Mouse (Mus musculus) spleen, adult 18-20 months (tissue): ENCODE measurements around the gene Traf3ip1.
A peak's percentile ranks its signal among the peaks of the same experiment; 100 is the strongest.
"Not testable (repeated sequence)": the region's sequence is repeated elsewhere in the genome, so short reads cannot be mapped to it uniquely, and the experiment has no call there.

ENCODE experiments used
- DNase-seq, 2 experiments: peaks; one replicate each; pipeline ENCODE4 v3.0.0; 2022; ENCODE audit warnings: mixed read lengths in 2 of 2

Traf3ip1 gene

GRCm38 (mm10) chr1:91466186-91466585 is 28.3 kb upstream of the Traf3ip1 start:
- no peak for DNase-seq

GRCm38 (mm10) chr1:91469888-91470419 is 24.5 kb upstream of the Traf3ip1 start:
- DNase-seq = no peak

DNA sequence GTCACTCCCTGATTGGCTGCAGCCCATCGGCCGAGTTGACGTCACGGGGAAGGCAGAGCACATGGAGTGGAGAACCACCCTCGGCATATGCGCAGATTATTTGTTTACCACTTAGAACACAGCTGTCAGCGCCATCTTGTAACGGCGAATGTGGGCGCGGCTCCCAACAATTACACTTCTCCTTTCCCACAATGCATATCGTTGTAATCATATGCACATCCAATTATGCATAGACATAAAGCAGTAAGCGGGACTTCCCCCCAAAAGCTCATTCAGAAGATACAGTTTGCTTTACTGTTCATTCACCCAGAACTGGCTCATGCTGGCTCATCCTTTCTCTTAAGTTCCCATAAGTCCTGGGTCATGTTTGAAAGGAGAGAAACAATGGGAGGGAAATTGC is 16.3 kb upstream of the Traf3ip1 start:
- not testable (repeated sequence) for DNase-seq

DNA sequence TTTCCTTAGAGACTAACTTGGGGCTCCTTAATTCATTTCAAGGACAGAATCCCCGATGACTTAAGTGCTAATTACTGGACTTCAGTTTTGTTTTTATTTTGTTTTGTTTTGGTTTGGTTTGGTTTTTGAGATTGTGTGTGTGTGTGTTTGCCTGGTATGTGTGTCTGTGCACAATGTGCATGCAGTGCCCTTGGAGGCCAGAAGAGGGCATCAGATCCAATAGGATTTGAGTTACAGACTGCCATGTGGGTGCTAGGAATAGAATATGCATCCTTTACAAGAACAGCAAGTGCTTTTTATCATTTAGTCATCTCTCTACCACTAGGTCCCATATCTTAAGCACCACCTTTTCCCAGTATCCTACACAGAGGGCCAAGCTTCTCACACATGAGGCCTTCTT is 15.5 kb upstream of the Traf3ip1 start:
- DNase-seq = no peak

- DNase-seq = no peak
Measured at GRCm38 (mm10) chr1:91482616-91483211, 11.7 kb upstream of the Traf3ip1 start.

- DNase-seq = peak; percentile 48 to 77
Measured at GRCm38 (mm10) chr1:91483304-91484010, 11.0 kb upstream of the Traf3ip1 start.

DNA sequence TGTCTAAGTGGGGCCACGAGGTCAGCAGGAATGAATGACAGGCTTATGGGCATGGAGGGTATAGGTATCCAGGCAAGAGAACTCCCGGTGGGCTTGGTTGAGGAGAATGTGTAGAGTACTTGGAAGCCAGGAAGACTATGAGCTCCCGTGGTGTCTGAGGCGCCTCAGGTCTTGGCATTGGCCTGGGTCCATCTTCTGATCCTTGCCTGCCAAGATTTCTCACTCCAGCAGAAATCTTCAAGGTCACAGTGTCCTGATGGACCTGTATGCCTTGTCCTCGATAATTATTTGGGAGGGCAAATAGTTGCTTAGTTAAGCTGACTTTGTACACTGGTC is 10.5 kb upstream of the Traf3ip1 start:
- no peak for DNase-seq

DNA sequence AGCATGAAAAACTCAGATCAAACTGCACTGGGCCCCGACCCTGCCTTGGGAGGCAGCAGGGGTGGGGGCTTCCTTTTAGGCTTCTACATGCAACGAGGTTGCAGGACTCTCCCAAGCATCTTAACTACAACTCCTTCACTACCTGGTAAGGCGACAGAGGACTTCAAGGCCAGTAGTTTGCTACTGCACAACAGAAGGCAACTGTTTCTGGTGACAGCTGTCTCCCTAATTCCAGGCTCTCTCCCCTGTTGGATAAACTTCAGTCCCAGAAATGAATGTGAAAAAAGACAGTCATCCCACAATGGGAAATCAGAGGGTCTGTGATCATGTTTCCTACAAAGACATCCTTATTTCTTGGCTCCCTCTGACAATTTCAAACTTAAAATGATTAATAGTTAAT is 9.0 kb upstream of the Traf3ip1 start:
- no peak for DNase-seq

DNA sequence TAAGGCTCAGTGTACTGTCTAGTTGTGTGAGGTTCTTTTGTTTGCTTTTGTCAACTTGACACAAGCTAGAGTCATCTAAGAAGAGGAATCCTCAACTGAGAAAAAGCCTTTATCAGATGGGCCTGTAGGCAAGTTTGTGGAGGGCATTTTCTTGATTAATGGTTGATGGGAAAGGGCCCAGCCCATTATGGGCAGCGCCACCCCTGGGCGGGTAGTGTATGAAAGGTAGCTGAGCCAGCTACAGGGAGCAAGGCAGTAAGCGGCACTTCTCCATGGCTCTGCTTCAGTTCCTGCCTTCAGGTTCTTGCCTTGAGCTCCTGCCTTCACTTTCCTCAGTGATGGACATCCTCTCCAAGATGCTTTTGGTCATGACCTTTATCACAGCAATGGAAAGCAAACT is 8.3 kb upstream of the Traf3ip1 start:
- no peak for DNase-seq

DNA sequence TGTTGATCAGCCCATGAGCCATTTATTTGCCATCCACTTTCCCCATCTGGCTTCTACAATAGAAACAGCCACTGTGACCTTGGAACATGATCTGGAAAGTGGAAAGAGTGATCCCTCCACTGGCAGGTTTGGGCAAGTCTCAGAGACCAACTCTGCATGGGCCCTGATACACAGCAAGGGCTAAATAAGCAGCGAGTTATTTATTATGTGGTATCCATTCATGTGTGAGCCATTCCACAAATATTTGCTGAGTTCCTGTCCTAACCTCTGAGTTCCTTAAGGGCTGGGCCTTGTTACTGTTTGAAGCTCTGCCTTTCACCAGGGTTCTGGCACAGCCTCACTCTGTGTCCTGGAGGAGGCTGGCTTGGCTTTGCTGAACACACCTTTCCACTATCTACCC is 4.1 kb upstream of the Traf3ip1 start:
- DNase-seq = no peak

DNA sequence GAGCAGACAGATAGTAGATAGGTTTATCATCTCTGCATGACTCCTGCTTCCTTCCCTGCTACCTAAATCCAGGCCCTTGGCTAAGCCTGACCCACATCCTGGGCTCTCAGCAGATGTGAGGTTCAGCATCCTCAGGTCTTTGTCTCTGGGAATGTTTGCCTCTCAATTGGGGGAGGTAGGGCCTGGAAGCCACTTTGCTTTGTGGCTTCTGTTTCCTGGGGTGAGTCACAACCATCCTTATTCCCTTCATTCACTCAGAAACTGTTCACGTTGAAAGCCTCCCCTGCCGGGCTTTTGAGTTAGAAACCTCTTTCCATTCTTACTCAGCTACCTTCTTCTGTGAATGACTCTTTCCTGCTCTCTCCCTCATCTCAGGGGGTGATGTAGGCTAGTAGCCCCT is 1.7 kb upstream of the Traf3ip1 start:
- no peak for DNase-seq

- DNase-seq = no peak
Measured at GRCm38 (mm10) chr1:91493938-91494337, 509 bp upstream of the Traf3ip1 start.

DNA sequence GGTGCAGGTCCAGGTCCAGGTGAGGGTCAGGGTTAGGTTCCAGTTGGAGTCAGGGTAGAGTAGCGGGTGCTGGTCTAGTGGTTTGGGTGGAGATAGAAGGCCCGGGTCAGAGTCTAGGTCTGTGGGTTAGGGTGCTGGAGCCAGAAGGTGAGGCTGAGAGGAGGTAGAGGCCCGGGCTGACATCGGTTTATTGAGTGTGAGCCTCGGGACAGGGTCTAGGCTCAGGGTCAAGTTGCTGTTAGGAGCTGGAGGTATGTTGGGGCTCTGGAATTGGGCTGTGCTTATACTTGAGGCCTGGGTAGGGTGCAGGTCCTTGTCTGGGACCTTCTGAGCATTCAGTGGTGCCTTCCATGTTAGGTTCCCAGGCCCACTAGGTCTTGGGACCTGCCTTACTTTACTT is 874 bp downstream of the Traf3ip1 start:
- DNase-seq = no peak

- no peak for DNase-seq
Measured at GRCm38 (mm10) chr1:91498579-91498978, 4.1 kb downstream of the Traf3ip1 start.

DNA sequence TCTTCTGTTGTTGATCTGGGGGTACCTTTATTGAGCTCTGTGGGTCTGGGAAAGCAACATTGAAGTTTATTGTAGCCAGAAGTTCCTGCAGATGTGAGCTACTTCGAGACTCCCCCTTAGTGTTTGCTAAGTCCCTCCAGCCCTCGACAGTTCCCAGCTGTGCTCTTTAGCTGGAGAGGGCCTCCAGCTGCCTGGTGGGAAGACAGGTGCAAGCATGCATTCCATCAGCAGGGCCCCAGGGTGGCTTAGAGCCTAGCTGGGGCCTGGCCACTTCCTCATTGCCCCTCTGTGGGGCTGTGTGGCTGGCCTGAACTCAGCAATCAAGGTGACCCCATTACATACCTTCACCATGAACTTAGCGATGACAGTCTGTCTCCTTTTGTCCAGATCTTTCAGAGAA is 10.2 kb downstream of the Traf3ip1 start:
- DNase-seq = no peak

DNA sequence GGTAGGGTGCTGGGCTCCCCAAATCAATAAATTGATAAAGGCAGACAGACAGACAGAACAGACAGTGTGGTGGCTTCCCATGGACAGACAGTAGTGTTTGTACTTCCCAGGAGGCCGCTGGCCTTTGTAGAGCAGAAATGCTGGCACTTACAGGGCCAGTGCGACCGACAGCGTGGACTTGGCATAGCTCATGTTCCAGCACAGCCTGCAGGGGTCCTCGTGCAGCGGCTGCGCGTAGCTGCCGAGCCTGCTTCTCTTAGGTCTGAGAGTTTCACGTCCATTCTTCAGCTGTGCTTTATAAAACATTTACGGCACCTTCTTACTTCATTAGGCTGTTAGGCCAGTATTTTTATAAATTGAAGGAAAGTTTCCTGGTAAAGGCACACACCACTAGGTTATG is 20.5 kb downstream of the Traf3ip1 start:
- DNase-seq = no peak

GRCm38 (mm10) chr1:91515642-91516041 is 21.2 kb downstream of the Traf3ip1 start:
- DNase-seq = no peak

DNA sequence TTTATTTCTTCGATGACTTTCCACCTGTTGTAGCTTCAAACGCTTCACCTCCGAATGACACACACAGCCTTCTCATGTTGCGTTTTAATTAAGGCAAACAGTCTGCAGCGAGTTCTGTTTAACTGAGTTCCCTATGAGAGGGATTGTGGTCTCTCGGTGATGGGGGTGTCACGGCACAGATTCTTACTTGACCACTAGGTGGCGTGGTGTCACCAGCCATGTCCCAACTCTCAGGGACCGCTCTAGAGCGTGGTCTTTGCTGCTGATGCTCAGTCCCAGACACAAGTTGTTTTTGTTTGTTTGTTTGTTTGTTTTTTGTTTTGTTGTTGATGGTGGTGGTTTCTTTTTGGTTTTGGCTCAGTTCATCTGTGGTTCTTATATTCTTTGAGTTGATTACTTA is 29.3 kb downstream of the Traf3ip1 start:
- peak; percentile 23 to 55 for DNase-seq

DNA sequence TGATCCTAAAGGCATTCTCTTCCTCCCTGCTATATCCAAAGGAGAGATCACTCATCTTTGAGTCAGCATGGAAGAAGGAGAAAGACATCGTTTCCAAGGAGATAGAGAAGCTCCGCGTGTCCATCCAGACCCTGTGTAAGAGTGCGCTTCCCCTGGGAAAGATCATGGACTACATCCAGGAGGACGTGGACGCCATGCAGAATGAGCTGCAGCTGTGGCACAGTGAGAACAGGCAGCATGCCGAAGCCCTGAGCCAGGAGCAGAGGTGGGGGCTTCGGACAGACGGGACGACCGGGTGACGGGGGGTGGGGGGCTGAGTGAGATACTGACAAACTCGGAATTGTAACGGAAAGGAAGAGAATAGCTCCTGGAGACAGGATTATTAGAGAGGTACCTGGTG is 31.4 kb downstream of the Traf3ip1 start:
- no peak for DNase-seq

DNA sequence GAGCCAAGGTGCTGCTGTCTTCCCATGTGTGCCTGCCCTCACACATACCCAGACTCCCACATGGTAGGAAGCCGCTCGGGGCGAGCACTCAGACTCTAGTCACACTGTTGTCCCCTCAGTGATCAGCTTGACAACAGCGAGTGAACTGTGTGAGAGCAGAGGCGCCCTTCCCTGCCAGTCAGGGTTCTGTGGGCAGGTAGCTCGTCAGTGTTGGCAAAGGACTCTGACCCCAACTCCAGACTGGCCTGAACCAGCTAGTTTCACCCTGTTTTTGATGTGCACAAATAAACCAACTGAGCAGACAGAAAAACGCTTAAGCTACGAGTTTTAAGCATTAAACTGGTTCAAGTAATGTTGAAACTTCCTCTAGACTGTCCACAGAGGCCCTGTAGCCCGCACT is 35.7 kb downstream of the Traf3ip1 start:
- no peak for DNase-seq

DNA sequence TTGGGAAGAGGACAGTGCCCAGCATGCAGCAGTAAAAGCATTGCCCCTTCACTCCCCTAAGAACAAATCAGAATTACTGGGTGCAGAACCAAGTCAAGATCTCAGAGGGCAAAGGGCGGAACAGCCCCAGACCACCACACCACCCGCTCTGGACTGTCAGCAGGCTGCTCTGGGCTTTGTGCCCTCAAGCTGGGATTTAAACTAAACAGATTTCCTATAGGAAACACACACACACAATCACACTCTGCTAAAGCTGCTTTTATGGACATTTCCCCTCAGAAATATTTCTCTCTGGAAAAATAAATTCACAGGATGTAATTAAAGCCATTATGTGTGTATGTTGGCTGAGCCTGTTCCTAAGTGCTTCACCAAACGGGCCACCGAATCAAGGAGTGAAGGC is 37.8 kb downstream of the Traf3ip1 start:
- DNase-seq = no peak

DNA sequence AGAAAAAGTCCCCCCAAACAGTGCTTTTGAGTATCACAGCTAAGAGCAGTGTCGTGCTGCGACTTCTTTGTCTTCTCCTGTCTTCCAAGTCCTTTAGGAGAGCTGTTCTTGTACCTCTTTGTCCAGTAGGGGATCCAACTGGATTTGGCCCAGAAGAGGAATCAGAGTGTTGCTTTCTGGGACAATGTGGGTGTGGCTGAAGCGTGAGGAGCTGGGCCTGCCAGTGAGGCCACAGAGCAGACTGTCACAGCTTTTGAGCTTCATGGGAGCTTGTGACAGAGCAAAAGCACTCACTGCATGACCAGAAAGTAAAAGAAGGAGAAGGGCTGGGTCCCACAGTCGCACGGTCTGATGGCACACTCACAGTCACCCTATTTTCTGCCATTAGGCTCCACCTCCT is 38.4 kb downstream of the Traf3ip1 start:
- DNase-seq = no peak

DNA sequence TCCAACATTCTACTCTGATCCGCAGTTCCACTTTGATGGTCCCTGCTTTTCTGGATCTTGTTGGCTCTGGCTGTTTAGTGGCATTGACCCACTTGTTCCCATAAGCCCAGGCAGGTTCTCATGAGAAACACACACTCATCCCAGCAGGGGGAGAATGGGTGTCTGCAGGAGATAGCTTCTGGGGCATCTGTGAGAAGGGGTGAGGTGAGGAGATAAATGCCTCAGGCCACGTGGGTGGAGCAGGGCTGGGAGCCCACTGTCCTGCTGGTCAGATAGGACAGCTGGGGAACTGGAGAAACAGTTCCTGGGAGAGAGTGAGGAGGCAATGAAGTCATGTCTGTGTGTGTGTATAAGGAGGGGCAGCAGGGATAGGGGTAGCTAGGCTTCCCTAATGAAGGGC is 39.0 kb downstream of the Traf3ip1 start:
- no peak for DNase-seq

GRCm38 (mm10) chr1:91533961-91534723 is 39.7 kb downstream of the Traf3ip1 start:
- no peak for DNase-seq
